Mouse (Mus musculus): ENCODE results near the gene Chl1. TPM values are rescaled to one million over a fixed set of nuclear protein-coding genes. Genes with fewer than 3 reads are reported as not detected.

The Chl1 gene
- polyA plus RNA-seq, 1 experiment from 2014 or later: 0.97 TPM

DNA sequence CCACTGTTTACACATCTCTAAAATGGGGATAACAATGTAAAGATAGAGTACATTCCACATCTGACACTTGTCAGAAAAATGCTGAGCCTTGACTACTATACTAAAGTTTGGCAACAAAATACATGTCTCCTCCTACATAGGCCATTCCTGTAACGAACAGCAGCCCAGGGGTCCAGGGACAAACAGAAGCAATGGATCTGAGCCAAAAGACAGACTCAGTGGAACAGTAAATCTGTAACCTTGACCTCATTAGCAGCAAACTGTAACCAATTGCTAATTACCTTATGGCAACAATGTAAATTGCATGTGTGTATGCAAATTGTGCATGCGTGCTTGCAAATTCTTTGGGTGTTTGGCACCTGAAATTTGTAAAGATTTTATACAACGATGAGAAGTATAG, 100.3 kb downstream of the Chl1 start:
- Histone ChIP-seq H3K27ac (no peak overlapping the region), H3K4me1 (replicated peaks) (peaks cover 14% of the 10 kb centered on the region; the same call in 1 of the 2 replicates), H3K27me3 (no peaks in the 10 kb centered on the region; the same call in 1 of the 2 replicates), H3K9me3 (no peaks in the 10 kb centered on the region), H3K4me2 (no peak overlapping the region), H3K4me3 (replicated peaks) (no peak overlapping the region), H3K36me3 (no peaks in the 10 kb centered on the region), H3K9ac (replicated peaks) (no peak overlapping the region)
- 80% methylated on average over 3 of the region's 3 CpGs for WGBS
- no peak for ATAC-seq (ENCODE audit: insufficient number of reproducible peaks, insufficient read depth, low FRiP score, low TSS enrichment, low read depth)

DNA sequence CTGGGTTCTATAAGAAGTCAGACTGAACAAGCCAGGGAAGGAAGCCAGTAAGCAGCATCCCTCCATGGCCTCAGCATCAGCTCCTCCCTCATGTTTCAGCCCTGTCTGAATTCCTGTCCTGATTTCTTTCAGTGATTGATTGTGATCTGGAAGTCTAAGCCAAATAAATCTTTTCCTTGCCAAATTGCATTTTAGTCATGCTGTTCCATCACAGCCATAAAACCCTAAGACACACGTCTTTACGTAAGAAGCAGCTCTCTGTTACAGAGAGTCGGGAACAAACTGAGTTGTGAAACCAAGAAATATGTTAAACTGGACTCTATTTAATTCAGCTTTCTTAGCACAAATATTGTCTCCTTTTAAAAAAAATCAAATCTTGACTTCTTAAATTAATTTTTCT, 102.2 kb downstream of the Chl1 start:
- no peak overlapping the region for H3K4me3 ChIP-seq (replicated peaks)
- H3K4me2 ChIP-seq: no peak overlapping the region
- no peak for ATAC-seq (ENCODE audit: insufficient number of reproducible peaks, insufficient read depth, low FRiP score, low TSS enrichment, low read depth)
- no peak overlapping the region for H3K9ac ChIP-seq (replicated peaks)
- no peaks in the 10 kb centered on the region; the same call in 1 of the 2 replicates for H3K27me3 ChIP-seq
- H3K4me1 ChIP-seq (replicated peaks): peaks cover 17% of the 10 kb centered on the region; the same call in 1 of the 2 replicates
- no peaks in the 10 kb centered on the region for H3K36me3 ChIP-seq
- no peaks in the 10 kb centered on the region for H3K9me3 ChIP-seq
- H3K27ac ChIP-seq: no peak overlapping the region
- WGBS: 59% methylated on average over 3 of the region's 3 CpGs

GRCm38 (mm10) chr6:103613714-103614113, 103.3 kb downstream of the Chl1 start:
- ATAC-seq (ENCODE audit: insufficient number of reproducible peaks, insufficient read depth, low FRiP score, low TSS enrichment, low read depth): no peak
- H3K9me3 ChIP-seq: no peaks in the 10 kb centered on the region
- no peak overlapping the region for H3K27ac ChIP-seq
- no peaks in the 10 kb centered on the region for H3K36me3 ChIP-seq
- peaks cover 17% of the 10 kb centered on the region; the same call in 1 of the 2 replicates for H3K4me1 ChIP-seq (replicated peaks)
- H3K27me3 ChIP-seq: no peaks in the 10 kb centered on the region; the same call in 1 of the 2 replicates
- no peak overlapping the region for H3K4me2 ChIP-seq
- 32% methylated on average over 3 of the region's 3 CpGs for WGBS
- no peak overlapping the region for H3K9ac ChIP-seq (replicated peaks)
- no peak overlapping the region for H3K4me3 ChIP-seq (replicated peaks)

- H3K4me2 ChIP-seq: no peak overlapping the region
- WGBS: 23% methylated on average over 3 of the region's 3 CpGs
- no peak for ATAC-seq (ENCODE audit: insufficient number of reproducible peaks, insufficient read depth, low FRiP score, low TSS enrichment, low read depth)
- no peaks in the 10 kb centered on the region; the same call in 1 of the 2 replicates for H3K27me3 ChIP-seq
- H3K36me3 ChIP-seq: no peaks in the 10 kb centered on the region
- H3K4me1 ChIP-seq (replicated peaks): peaks cover 17% of the 10 kb centered on the region; the same call in 1 of the 2 replicates
- H3K27ac ChIP-seq: no peak overlapping the region
- no peak overlapping the region for H3K4me3 ChIP-seq (replicated peaks)
- no peak overlapping the region for H3K9ac ChIP-seq (replicated peaks)
- no peaks in the 10 kb centered on the region for H3K9me3 ChIP-seq
These were observed 105.7 kb downstream of the Chl1 start for GRCm38 (mm10) chr6:103615924-103616602.

DNA sequence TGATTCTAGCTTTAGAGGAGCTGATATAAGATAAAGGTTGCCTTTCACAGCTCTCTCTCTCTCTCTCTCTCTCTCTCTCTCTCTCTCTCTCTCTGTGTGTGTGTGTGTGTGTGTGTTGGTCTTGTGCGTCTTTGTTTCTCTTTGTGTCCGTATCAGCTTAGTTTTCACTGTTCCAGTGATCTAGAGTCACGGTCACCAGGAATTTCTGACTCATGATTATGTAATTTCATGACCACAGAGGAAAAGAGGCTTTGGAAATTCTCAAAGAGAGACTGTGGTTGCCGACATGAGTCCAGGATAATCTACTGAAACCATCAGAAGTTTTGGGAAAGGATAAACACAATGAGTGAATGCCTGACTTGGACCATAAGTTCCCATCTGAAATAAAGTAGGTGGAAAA, 110.5 kb downstream of the Chl1 start:
- H3K4me1 ChIP-seq (replicated peaks): peaks cover 4% of the 10 kb centered on the region; the same call in 1 of the 2 replicates
- H3K9ac ChIP-seq (replicated peaks): no peak overlapping the region
- no peak overlapping the region for H3K4me3 ChIP-seq (replicated peaks)
- no peak overlapping the region for H3K27ac ChIP-seq
- 80% methylated on average over 4 of the region's 4 CpGs for whole genome bisulfite sequencing
- H3K9me3 ChIP-seq: no peaks in the 10 kb centered on the region
- H3K27me3 ChIP-seq: no peaks in the 10 kb centered on the region
- no peak overlapping the region for H3K4me2 ChIP-seq
- no peaks in the 10 kb centered on the region for H3K36me3 ChIP-seq
- no peak for ATAC-seq (ENCODE audit: insufficient number of reproducible peaks, insufficient read depth, low FRiP score, low TSS enrichment, low read depth)

DNA sequence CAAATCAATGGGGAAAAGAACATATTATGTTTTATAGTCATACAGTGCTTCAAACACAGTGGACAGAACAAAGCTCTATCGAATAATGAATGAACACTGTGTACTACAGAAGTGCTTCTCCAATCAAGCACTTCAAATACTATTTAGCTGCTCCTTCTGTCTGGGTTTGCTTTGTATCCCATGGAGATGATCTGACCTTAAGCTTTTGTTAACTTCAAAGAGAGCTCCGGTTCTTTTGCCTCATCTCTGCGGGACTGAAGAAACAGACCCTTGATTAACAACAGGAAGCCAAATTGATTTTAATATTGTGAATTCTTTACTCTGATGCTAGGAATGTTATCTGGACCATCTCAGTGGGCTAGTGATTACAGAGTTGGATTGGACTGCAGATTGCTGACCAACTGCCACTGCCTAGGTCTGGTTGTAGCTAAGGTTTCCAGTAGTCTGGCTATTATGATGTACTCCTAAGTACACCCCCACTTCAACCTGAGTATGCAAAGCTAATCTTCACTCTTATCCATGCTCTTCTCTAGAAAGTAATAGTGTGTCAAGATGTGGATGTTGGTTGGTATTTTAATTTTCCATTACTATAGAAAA, 111.8 kb downstream of the Chl1 start:
- Histone ChIP-seq H3K4me3 (replicated peaks) (no peak overlapping the region), H3K36me3 (no peaks in the 10 kb centered on the region), H3K27me3 (no peaks in the 10 kb centered on the region), H3K27ac (no peak overlapping the region), H3K4me2 (no peak overlapping the region), H3K4me1 (replicated peaks) (no peaks in the 10 kb centered on the region), H3K9me3 (no peaks in the 10 kb centered on the region), H3K9ac (replicated peaks) (no peak overlapping the region)
- ATAC-seq (ENCODE audit: insufficient number of reproducible peaks, insufficient read depth, low FRiP score, low TSS enrichment, low read depth): no peak
- 75% methylated on average over 3 of the region's 3 CpGs for WGBS

DNA sequence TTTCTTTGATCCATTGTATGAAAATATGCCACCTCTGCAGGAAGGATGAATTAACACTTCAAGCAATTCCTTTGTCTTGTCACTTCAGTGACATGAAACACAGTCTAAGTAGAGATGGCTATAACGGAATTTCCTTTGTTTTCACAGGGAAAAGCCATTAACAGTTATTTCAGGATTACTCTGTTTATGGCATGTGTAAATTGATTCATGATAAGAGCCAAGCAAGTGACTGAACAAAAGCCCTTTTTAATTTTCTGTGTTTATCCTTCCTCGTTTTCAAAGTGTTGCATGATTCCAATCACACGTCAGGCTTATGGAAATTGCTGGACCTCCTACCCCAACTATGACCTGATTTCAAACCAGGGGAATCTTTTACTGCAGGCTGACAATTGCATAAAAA, 122.5 kb downstream of the Chl1 start:
- Histone ChIP-seq H3K9ac (replicated peaks) (no peak overlapping the region), H3K4me2 (no peak overlapping the region), H3K4me1 (replicated peaks) (no peaks in the 10 kb centered on the region), H3K27ac (no peak overlapping the region), H3K4me3 (replicated peaks) (no peak overlapping the region), H3K9me3 (no peaks in the 10 kb centered on the region), H3K36me3 (no peaks in the 10 kb centered on the region), H3K27me3 (no peaks in the 10 kb centered on the region)
- 21% methylated on average over 3 of the region's 3 CpGs for WGBS
- ATAC-seq (ENCODE audit: insufficient number of reproducible peaks, insufficient read depth, low FRiP score, low TSS enrichment, low read depth): no peak

DNA sequence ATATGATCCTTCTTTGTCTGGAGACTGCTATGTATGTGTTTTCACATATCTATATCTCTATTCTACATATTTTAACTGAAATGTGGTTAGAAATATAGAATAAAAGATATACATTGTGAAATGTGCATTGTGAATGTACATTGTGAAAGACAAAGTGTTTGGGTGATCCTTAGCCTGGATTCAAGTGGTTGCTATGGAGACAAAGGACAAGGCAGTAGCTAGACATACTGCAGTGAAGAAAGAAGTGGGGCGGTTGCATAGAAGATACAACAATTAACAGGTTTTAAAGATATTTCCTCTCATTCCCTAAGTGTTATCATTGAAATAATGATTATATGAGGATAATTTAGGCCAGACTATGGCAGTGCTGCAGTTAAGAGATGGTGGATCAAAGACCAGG, 146.4 kb downstream of the Chl1 start:
- no peaks in the 10 kb centered on the region for H3K27me3 ChIP-seq
- no peak overlapping the region for H3K4me3 ChIP-seq (replicated peaks)
- H3K9me3 ChIP-seq: no peaks in the 10 kb centered on the region
- no peak overlapping the region for H3K9ac ChIP-seq (replicated peaks)
- H3K27ac ChIP-seq: no peak overlapping the region
- no peaks in the 10 kb centered on the region for H3K36me3 ChIP-seq
- no peaks in the 10 kb centered on the region for H3K4me1 ChIP-seq (replicated peaks)
- H3K4me2 ChIP-seq: no peak overlapping the region
- 64% methylated on average over 1 of the region's 1 CpGs for WGBS
- no peak for ATAC-seq (ENCODE audit: insufficient number of reproducible peaks, insufficient read depth, low FRiP score, low TSS enrichment, low read depth)

- no peak overlapping the region for H3K9ac ChIP-seq (replicated peaks)
- H3K4me3 ChIP-seq (replicated peaks): no peak overlapping the region
- no peaks in the 10 kb centered on the region for H3K36me3 ChIP-seq
- 93% methylated on average over 2 of the region's 2 CpGs for WGBS
- no peaks in the 10 kb centered on the region for H3K27me3 ChIP-seq
- no peaks in the 10 kb centered on the region for H3K4me1 ChIP-seq (replicated peaks)
- H3K4me2 ChIP-seq: no peak overlapping the region
- no peak overlapping the region for H3K27ac ChIP-seq
- no peak for ATAC-seq (ENCODE audit: insufficient number of reproducible peaks, insufficient read depth, low FRiP score, low TSS enrichment, low read depth)
- no peaks in the 10 kb centered on the region for H3K9me3 ChIP-seq
These were observed 148.8 kb downstream of the Chl1 start for GRCm38 (mm10) chr6:103659173-103659572.

- 83% methylated on average over 2 of the region's 2 CpGs for WGBS
- no peaks in the 10 kb centered on the region for H3K36me3 ChIP-seq
- H3K27ac ChIP-seq: no peak overlapping the region
- H3K9me3 ChIP-seq: no peaks in the 10 kb centered on the region
- ATAC-seq (ENCODE audit: insufficient number of reproducible peaks, insufficient read depth, low FRiP score, low TSS enrichment, low read depth): no peak
- no peaks in the 10 kb centered on the region for H3K27me3 ChIP-seq
- no peak overlapping the region for H3K4me3 ChIP-seq (replicated peaks)
- no peak overlapping the region for H3K9ac ChIP-seq (replicated peaks)
- H3K4me1 ChIP-seq (replicated peaks): no peaks in the 10 kb centered on the region
- H3K4me2 ChIP-seq: no peak overlapping the region
These were observed 154.8 kb downstream of the Chl1 start for GRCm38 (mm10) chr6:103665206-103665605.

DNA sequence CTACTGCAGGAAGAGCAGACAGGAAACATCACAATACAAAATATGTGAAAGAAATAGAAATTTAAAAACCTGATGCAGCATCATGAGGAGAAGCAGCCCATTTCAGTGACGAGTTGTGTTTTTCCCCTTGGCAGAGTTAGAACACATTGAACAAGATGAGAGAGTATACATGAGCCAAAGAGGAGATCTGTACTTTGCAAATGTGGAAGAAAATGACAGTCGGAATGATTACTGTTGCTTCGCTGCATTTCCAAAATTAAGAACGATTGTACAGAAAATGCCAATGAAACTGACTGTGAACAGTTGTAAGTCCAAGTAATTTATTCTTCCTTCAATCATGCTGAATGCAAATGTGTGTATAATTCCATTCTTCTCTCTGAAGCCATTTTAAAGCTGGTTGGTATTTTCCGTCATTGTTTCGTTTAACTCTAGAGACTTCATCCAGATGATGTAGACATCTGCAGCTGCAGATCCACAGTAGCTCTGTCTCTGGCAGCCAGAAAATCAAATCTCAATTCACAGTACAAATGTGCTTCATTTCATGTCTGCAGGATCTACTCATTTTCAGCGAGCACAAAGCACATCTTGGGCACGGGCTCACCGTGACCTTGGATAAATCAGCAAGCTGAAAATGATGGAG, 155.4 kb downstream of the Chl1 start:
- no peak overlapping the region for H3K27ac ChIP-seq
- no peak overlapping the region for H3K4me2 ChIP-seq
- no peaks in the 10 kb centered on the region for H3K36me3 ChIP-seq
- no peak overlapping the region for H3K4me3 ChIP-seq (replicated peaks)
- H3K4me1 ChIP-seq (replicated peaks): no peaks in the 10 kb centered on the region
- H3K9ac ChIP-seq (replicated peaks): no peak overlapping the region
- 92% methylated on average over 9 of the region's 9 CpGs for WGBS
- no peak for ATAC-seq (ENCODE audit: insufficient number of reproducible peaks, insufficient read depth, low FRiP score, low TSS enrichment, low read depth)
- H3K27me3 ChIP-seq: no peaks in the 10 kb centered on the region
- no peaks in the 10 kb centered on the region for H3K9me3 ChIP-seq
